In the genomic region with DNA sequence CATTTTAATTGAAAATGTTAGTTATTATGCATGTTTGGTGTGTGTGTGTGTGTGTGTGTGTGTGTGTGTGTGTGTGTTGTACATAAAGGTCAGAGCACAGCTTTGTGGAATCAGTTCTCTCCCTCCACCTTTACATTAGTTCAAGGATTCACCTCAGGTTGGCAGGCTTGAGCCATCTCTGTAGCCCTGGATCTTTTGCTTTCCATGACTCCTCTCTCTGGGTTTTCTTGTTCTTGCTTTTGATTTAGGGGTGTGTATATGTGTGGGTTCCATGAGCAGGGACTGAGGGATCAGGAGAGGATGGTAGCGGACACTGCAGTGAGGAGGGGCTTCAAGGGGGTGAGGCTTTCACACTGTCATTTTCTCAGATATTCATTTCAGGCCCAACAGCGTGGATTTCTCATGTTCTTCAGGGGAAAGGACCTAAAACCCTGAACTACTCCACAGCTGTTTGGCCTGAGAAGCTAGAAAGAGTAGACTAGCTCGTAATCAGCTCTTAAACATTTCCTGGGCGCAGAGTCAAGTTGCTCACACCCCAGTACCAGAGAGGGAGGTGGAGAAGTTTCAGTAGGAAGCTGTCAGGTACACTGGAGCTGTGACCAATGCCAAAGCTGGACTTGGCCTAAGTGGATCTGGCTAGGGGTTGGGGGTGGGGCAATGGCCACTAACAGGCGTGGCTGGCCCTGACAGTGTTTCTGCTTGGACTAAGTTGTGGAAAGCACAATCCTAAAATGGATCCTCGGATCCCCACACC, we compare ENCODE assay signal across 14 mouse cellular contexts. TPM values are rescaled to one million over a fixed set of nuclear protein-coding genes. Genes with fewer than 3 reads are reported as not detected.
DNase-seq lines count a peak whose midpoint lies in the region; ATAC-seq and TF ChIP-seq lines count a peak whose summit lies in the region.
"Had no signal": no experiment of that assay in that cellular context is flagged by ENCODE, and none has a peak within 500 bp of the region (broad histone marks: within the 10 kb centered on the region; RNA-seq: fewer than 3 reads in every experiment).

No protein-coding gene starts in this region.

- no peak overlapping the region for H3K4me2 ChIP-seq in embryonic facial prominence, embryonic 12.5 days (replicated peaks)
- H3K4me2 ChIP-seq in lung, postnatal 0 days (replicated peaks; ENCODE audit: low read depth, low read length): no peak overlapping the region
- H3K4me2 ChIP-seq in hindbrain, postnatal 0 days (ENCODE audit: low read depth, low read length): no peak overlapping the region
- no peak overlapping the region for H3K4me2 ChIP-seq in stomach, postnatal 0 days (replicated peaks; ENCODE audit: low read depth)
- H3K4me2 ChIP-seq: lung, embryonic 14.5 days had no signal

- peaks cover 3% of the 10 kb centered on the region; the same call in 1 of the 2 replicates for H3K27me3 ChIP-seq in embryonic facial prominence, embryonic 12.5 days
- H3K27me3 ChIP-seq in embryonic facial prominence, embryonic 10.5 days (replicated peaks; ENCODE audit: low read depth, poor library complexity, severe bottlenecking): peaks cover 27% of the 10 kb centered on the region; the same call in 1 of the 2 replicates
- H3K27me3 ChIP-seq in lung, postnatal 0 days (replicated peaks; ENCODE audit: insufficient read depth, low read length): 0 out of 2 replicates have a peak, but pooled peaks cover 2% of the 10 kb centered on the region
- H3K27me3 ChIP-seq in hindbrain, postnatal 0 days (ENCODE audit: insufficient read depth, low read length): no peaks in the 10 kb centered on the region
- no peaks in the 10 kb centered on the region for H3K27me3 ChIP-seq in stomach, postnatal 0 days (ENCODE audit: control insufficient read depth, insufficient read depth, low read length)

- DNase-seq in embryonic facial prominence, embryonic 10.5 days (ENCODE audit: low spot score): no peak
- peak; percentile 7 for DNase-seq in lung, postnatal 0 days (ENCODE audit: low spot score)
- no peak for DNase-seq in lung, postnatal 4 days
- peak; percentile 64 for DNase-seq in hindbrain, postnatal 0 days (ENCODE audit: low spot score)
- DNase-seq in stomach, postnatal 0 days (ENCODE audit: low spot score): no peak
- DNase-seq in adrenal gland, adult 18-20 months (ENCODE audit: low spot score in 2 of 2): no peak
- no peak for DNase-seq in thymus, postnatal 4 days
- DNase-seq: adrenal gland, postnatal 10 days; cerebellum, adult 9-10 months; gastrocnemius, postnatal 25 days had no signal

- no peak for TF ChIP-seq CTCF in lung, postnatal 0 days (IDR thresholded peaks at IDR 0.05)
- TF ChIP-seq CTCF in hindbrain, postnatal 0 days (IDR thresholded peaks at IDR 0.05; ENCODE audit: low read depth): peak; percentile 67
- peak; percentile 46 for TF ChIP-seq CTCF in stomach, postnatal 0 days (IDR thresholded peaks at IDR 0.05; ENCODE audit: low read depth)

- TF ChIP-seq EP300 in lung, postnatal 0 days (IDR thresholded peaks at IDR 0.05): no peak
- no peak for TF ChIP-seq EP300 in stomach, postnatal 0 days (optimal IDR thresholded peaks at IDR 0.05)

- ATAC-seq in embryonic facial prominence, embryonic 12.5 days (ENCODE audit: insufficient number of reproducible peaks, insufficient read depth, low FRiP score, low TSS enrichment): no peak
- ATAC-seq in lung, postnatal 0 days: no peak
- 0 out of 2 replicates have a peak, but pooled peaks have one; percentile 18 for ATAC-seq in hindbrain, postnatal 0 days
- ATAC-seq in stomach, postnatal 0 days (ENCODE audit: low FRiP score, low TSS enrichment): no peak

- H3K4me1 ChIP-seq in embryonic facial prominence, embryonic 12.5 days: peaks cover 30% of the 10 kb centered on the region
- H3K4me1 ChIP-seq in embryonic facial prominence, embryonic 10.5 days: peaks cover 41% of the 10 kb centered on the region
- no peaks in the 10 kb centered on the region for H3K4me1 ChIP-seq in lung, postnatal 0 days (ENCODE audit: insufficient read depth, low read depth, low read length)
- peaks cover 15% of the 10 kb centered on the region for H3K4me1 ChIP-seq in hindbrain, postnatal 0 days (ENCODE audit: insufficient read depth, low read length)
- H3K4me1 ChIP-seq in stomach, postnatal 0 days (replicated peaks; ENCODE audit: control insufficient read depth, insufficient read depth): no peaks in the 10 kb centered on the region

- H3K36me3 ChIP-seq in embryonic facial prominence, embryonic 12.5 days: no peaks in the 10 kb centered on the region
- no peaks in the 10 kb centered on the region for H3K36me3 ChIP-seq in embryonic facial prominence, embryonic 10.5 days (replicated peaks)
- no peaks in the 10 kb centered on the region for H3K36me3 ChIP-seq in lung, postnatal 0 days (ENCODE audit: insufficient read depth, low read length)
- H3K36me3 ChIP-seq in hindbrain, postnatal 0 days (ENCODE audit: insufficient read depth, low read length): no peaks in the 10 kb centered on the region
- H3K36me3 ChIP-seq in stomach, postnatal 0 days (ENCODE audit: control insufficient read depth, insufficient read depth, low read length): no peaks in the 10 kb centered on the region

- no peak overlapping the region for H3K4me3 ChIP-seq in embryonic facial prominence, embryonic 12.5 days
- H3K4me3 ChIP-seq in embryonic facial prominence, embryonic 10.5 days: no peak overlapping the region
- no peak overlapping the region for H3K4me3 ChIP-seq in lung, postnatal 0 days (ENCODE audit: low read depth, low read length)
- no peak overlapping the region for H3K4me3 ChIP-seq in hindbrain, postnatal 0 days (ENCODE audit: low read length)
- no peak overlapping the region for H3K4me3 ChIP-seq in stomach, postnatal 0 days (ENCODE audit: low read depth, low read length)

- no peak overlapping the region for H3K9ac ChIP-seq in embryonic facial prominence, embryonic 12.5 days
- H3K9ac ChIP-seq in lung, postnatal 0 days (replicated peaks; ENCODE audit: low read depth): no peak overlapping the region
- no peak overlapping the region for H3K9ac ChIP-seq in hindbrain, postnatal 0 days (replicated peaks; ENCODE audit: low read length)
- no peak overlapping the region for H3K9ac ChIP-seq in stomach, postnatal 0 days (ENCODE audit: low read length)
- H3K9ac ChIP-seq: lung, embryonic 14.5 days had no signal

- H3K27ac ChIP-seq in embryonic facial prominence, embryonic 12.5 days: 0 out of 2 replicates have a peak overlapping the region, but pooled peaks have one; percentile 64
- H3K27ac ChIP-seq in embryonic facial prominence, embryonic 10.5 days (replicated peaks): no peak overlapping the region; the same call in 1 of the 2 replicates
- H3K27ac ChIP-seq in lung, postnatal 0 days (ENCODE audit: low read length): no peak overlapping the region
- peak overlapping the region; percentile 41; the same call in 1 of the 2 replicates for H3K27ac ChIP-seq in hindbrain, postnatal 0 days
- H3K27ac ChIP-seq in stomach, postnatal 0 days (replicated peaks): no peak overlapping the region

- WGBS in embryonic facial prominence, embryonic 12.5 days: 79% methylated on average over 6 of the region's 6 CpGs
- WGBS in embryonic facial prominence, embryonic 10.5 days: 79% methylated on average over 6 of the region's 6 CpGs
- WGBS in lung, postnatal 0 days: 54% methylated on average over 6 of the region's 6 CpGs
- WGBS in hindbrain, postnatal 0 days: 62% methylated on average over 6 of the region's 6 CpGs
- 59% methylated on average over 6 of the region's 6 CpGs for WGBS in stomach, postnatal 0 days

- no peaks in the 10 kb centered on the region for H3K9me3 ChIP-seq in embryonic facial prominence, embryonic 12.5 days
- H3K9me3 ChIP-seq in embryonic facial prominence, embryonic 10.5 days: no peaks in the 10 kb centered on the region
- no peaks in the 10 kb centered on the region for H3K9me3 ChIP-seq in lung, postnatal 0 days (ENCODE audit: low read length)
- no peaks in the 10 kb centered on the region for H3K9me3 ChIP-seq in hindbrain, postnatal 0 days (ENCODE audit: low read length)
- H3K9me3 ChIP-seq in stomach, postnatal 0 days (ENCODE audit: control insufficient read depth, low read length): no peaks in the 10 kb centered on the region

RNA-seq across cellular contexts. Expression of a gene that starts 2.6 kb away (rescaled TPM):
- polyA plus RNA-seq in embryonic facial prominence, embryonic 12.5 days (2016; fragmentation: Nextera tagmentation; extraction: Ambion mirVana): 30.1 and 38.1 TPM in 2 replicates
- polyA plus RNA-seq in embryonic facial prominence, embryonic 10.5 days (2016; fragmentation: Nextera tagmentation; extraction: Ambion mirVana): 33.6 and 47.2 TPM in 2 replicates
- 0.32 and 0.41 TPM in 2 replicates for polyA plus RNA-seq in lung, postnatal 0 days (2015; fragmentation: Nextera tagmentation; extraction: Ambion mirVana)
- total RNA-seq in hindbrain, postnatal 0 days (2014; rRNA removed): 16.0 and 19.2 TPM in 2 replicates
- 7.5 TPM in 2 replicates for polyA plus RNA-seq in hindbrain, postnatal 0 days (2015; fragmentation: Nextera tagmentation; extraction: Ambion mirVana)
- polyA plus RNA-seq in stomach, postnatal 0 days (2015; fragmentation: Nextera tagmentation; extraction: Ambion mirVana): 0.18 and 0.56 TPM in 2 replicates
- 1 to 10 TPM; 1.1 to 1.5 TPM for total RNA-seq in adrenal gland, adult 18-20 months (2021)

RNA-seq across cellular contexts. Expression of a gene that starts 52.5 kb away (rescaled TPM):
- polyA plus RNA-seq in embryonic facial prominence, embryonic 12.5 days (2016; fragmentation: Nextera tagmentation; extraction: Ambion mirVana): 0.13 and 0.50 TPM in 2 replicates
- 0.36 and 0.56 TPM in 2 replicates for polyA plus RNA-seq in embryonic facial prominence, embryonic 10.5 days (2016; fragmentation: Nextera tagmentation; extraction: Ambion mirVana)
- polyA plus RNA-seq in lung, postnatal 0 days (2015; fragmentation: Nextera tagmentation; extraction: Ambion mirVana): 3.0 and 3.3 TPM in 2 replicates
- total RNA-seq in hindbrain, postnatal 0 days (2014; rRNA removed): 0.52 and 1.4 TPM in 2 replicates
- 0.75 and 1.2 TPM in 2 replicates for polyA plus RNA-seq in hindbrain, postnatal 0 days (2015; fragmentation: Nextera tagmentation; extraction: Ambion mirVana)
- polyA plus RNA-seq in stomach, postnatal 0 days (2015; fragmentation: Nextera tagmentation; extraction: Ambion mirVana): 0.18 TPM in 1 of 2 replicates, not detected in the other
- under 1 TPM; 0.22 to 0.80 TPM for total RNA-seq in adrenal gland, adult 18-20 months (2021)
- total RNA-seq: gastrocnemius, postnatal 25 days had no signal
- polyA plus RNA-seq: heart, postnatal 0 days; lung, embryonic 14.5 days; small intestine, adult 2 months had no signal

RNA-seq across cellular contexts. Expression of a gene that starts 59.9 kb away (rescaled TPM):
- 0.13 TPM in 1 of 2 replicates, not detected in the other for polyA plus RNA-seq in embryonic facial prominence, embryonic 12.5 days (2016; fragmentation: Nextera tagmentation; extraction: Ambion mirVana)
- polyA plus RNA-seq in embryonic facial prominence, embryonic 10.5 days (2016; fragmentation: Nextera tagmentation; extraction: Ambion mirVana): not detected in 2 replicates
- 1.2 and 1.3 TPM in 2 replicates for polyA plus RNA-seq in lung, postnatal 0 days (2015; fragmentation: Nextera tagmentation; extraction: Ambion mirVana)
- total RNA-seq in hindbrain, postnatal 0 days (2014; rRNA removed): 4.1 and 4.3 TPM in 2 replicates
- polyA plus RNA-seq in hindbrain, postnatal 0 days (2015; fragmentation: Nextera tagmentation; extraction: Ambion mirVana): 1.2 and 1.8 TPM in 2 replicates
- 0.98 and 1.0 TPM in 2 replicates for polyA plus RNA-seq in stomach, postnatal 0 days (2015; fragmentation: Nextera tagmentation; extraction: Ambion mirVana)
- 1,000 to 10,000 TPM; 6,431 to 6,741 TPM for total RNA-seq in adrenal gland, adult 18-20 months (2021)

Comparison
In these comparisons a context has a peak if more than half of its experiments do, and no peak if none do; other contexts are left out.
1. H3K27ac ChIP-seq: peak in embryonic facial prominence, embryonic 12.5 days (single experiment) and hindbrain, postnatal 0 days (single experiment); none in embryonic facial prominence, embryonic 10.5 days (single experiment), lung, postnatal 0 days (single experiment) and stomach, postnatal 0 days (single experiment).
2. DNase-seq: peak in lung, postnatal 0 days (single experiment) and hindbrain, postnatal 0 days (single experiment); none in embryonic facial prominence, embryonic 10.5 days (single experiment), lung, postnatal 4 days (0 of 2), stomach, postnatal 0 days (single experiment), adrenal gland, adult 18-20 months (0 of 2) and thymus, postnatal 4 days (single experiment).